In genomic region chrX:42057873-42058272, GRCm38 (mm10) we compare ENCODE assay signal across 20 mouse cellular contexts. TPM values are rescaled to one million over a fixed set of nuclear protein-coding genes. Genes with fewer than 3 reads are reported as not detected.
DNase-seq lines count a peak whose midpoint lies in the region; ATAC-seq and TF ChIP-seq lines count a peak whose summit lies in the region.
"Had no signal": no experiment of that assay in that cellular context is flagged by ENCODE, and none has a peak within 500 bp of the region (broad histone marks: within the 10 kb centered on the region; RNA-seq: fewer than 3 reads in every experiment).

No protein-coding gene starts in this region.

- no peak for DNase-seq in heart, adult 2 months
- no peak for DNase-seq in heart, postnatal 25 days (ENCODE audit: low spot score)
- DNase-seq in liver, postnatal 0 days, result no peak
- no peak for DNase-seq in liver
- DNase-seq in Muller cell, postnatal 12 days (ENCODE audit: inconsistent ontology term), result peak; percentile 12
- no peak for DNase-seq in frontal cortex, adult 2 months (ENCODE audit: extremely low spot score in 1 of 2, low spot score in 1 of 2)
- no peak for DNase-seq in embryo, embryonic 10.5 days (ENCODE audit: low spot score)
- DNase-seq: adrenal gland, postnatal 10 days; cerebellum, adult 9-10 months; gastrocnemius, postnatal 14 days; kidney, postnatal 14 days; spleen, adult 18-20 months; thymus, adult 18-20 months had no signal

- TF ChIP-seq CTCF in heart, adult 2 months (IDR thresholded peaks at IDR 0.05), result no peak
- no peak for TF ChIP-seq CTCF in liver, postnatal 0 days (IDR thresholded peaks at IDR 0.05; ENCODE audit: low read depth)

- no peaks in the 10 kb centered on the region for H3K9me3 ChIP-seq in liver, postnatal 0 days (ENCODE audit: low read length)
- H3K9me3 ChIP-seq: embryonic facial prominence, embryonic 13.5 days; hindbrain, embryonic 15.5 days; limb, embryonic 15.5 days; lung, embryonic 15.5 days; neural tube, embryonic 12.5 days had no signal

- no peaks in the 10 kb centered on the region for H3K79me2 ChIP-seq in heart, adult 2 months (replicated peaks; ENCODE audit: control insufficient read depth, insufficient read depth, low read length)
- H3K79me2 ChIP-seq in macrophage (ENCODE audit: inconsistent target), result no peaks in the 10 kb centered on the region

- intact Hi-C loops in heart, adult 2 months (cut with DNase I), result no loop called here
- intact Hi-C loops in heart, postnatal 25 days (cut with DNase I), result loop anchor here (2.0 kb wide), 1 partner anchor 91 kb away; the partner anchor contains the start of gene Stag2

- ATAC-seq in liver, postnatal 0 days, result no peak
- ATAC-seq: intestine, postnatal 0 days had no signal

- no peak overlapping the region for H3K4me3 ChIP-seq in heart, adult 2 months
- H3K4me3 ChIP-seq in liver, postnatal 0 days (ENCODE audit: low read depth, low read length), result no peak overlapping the region
- H3K4me3 ChIP-seq in macrophage (ENCODE audit: inconsistent target), result no peak overlapping the region
- H3K4me3 ChIP-seq: embryonic facial prominence, embryonic 13.5 days; hindbrain, embryonic 15.5 days; limb, embryonic 15.5 days; lung, embryonic 15.5 days; neural tube, embryonic 12.5 days had no signal

- TF ChIP-seq EP300 in heart, adult 2 months (IDR thresholded peaks at IDR 0.05; ENCODE audit: insufficient read depth, low read depth, low read length), result no peak
- no peak for TF ChIP-seq EP300 in liver, postnatal 0 days (IDR thresholded peaks at IDR 0.05; ENCODE audit: low read depth)

- no peak for TF ChIP-seq POLR2A in heart, adult 2 months (IDR thresholded peaks at IDR 0.05; ENCODE audit: insufficient read depth, low read depth, low read length)

- peak overlapping the region; percentile 58 for H3K27ac ChIP-seq in heart, adult 2 months
- peak overlapping the region; percentile 11; the same call in 1 of the 2 replicates for H3K27ac ChIP-seq in liver, postnatal 0 days (ENCODE audit: low read depth)
- H3K27ac ChIP-seq in macrophage, result peak overlapping the region; percentile 45
- H3K27ac ChIP-seq: embryonic facial prominence, embryonic 13.5 days; hindbrain, embryonic 15.5 days; limb, embryonic 15.5 days; lung, embryonic 15.5 days; neural tube, embryonic 12.5 days had no signal

- H3K4me1 ChIP-seq in heart, adult 2 months (ENCODE audit: control insufficient read depth, insufficient read depth, low read length), result no peaks in the 10 kb centered on the region; the same call in none of the 2 replicates
- 0 out of 2 replicates have a peak, but pooled peaks cover 4% of the 10 kb centered on the region for H3K4me1 ChIP-seq in liver, postnatal 0 days (ENCODE audit: insufficient read depth)
- H3K4me1 ChIP-seq: embryonic facial prominence, embryonic 13.5 days; hindbrain, embryonic 15.5 days; limb, embryonic 15.5 days; lung, embryonic 15.5 days; neural tube, embryonic 12.5 days had no signal

- no peaks in the 10 kb centered on the region for H3K36me3 ChIP-seq in heart, adult 2 months (ENCODE audit: control insufficient read depth, insufficient read depth, low read length)
- H3K36me3 ChIP-seq in liver, postnatal 0 days (replicated peaks; ENCODE audit: insufficient read depth, low read length), result no peaks in the 10 kb centered on the region
- no peaks in the 10 kb centered on the region for H3K36me3 ChIP-seq in macrophage (ENCODE audit: inconsistent target)
- H3K36me3 ChIP-seq: embryonic facial prominence, embryonic 13.5 days; hindbrain, embryonic 15.5 days; limb, embryonic 15.5 days; lung, embryonic 15.5 days; neural tube, embryonic 12.5 days had no signal

- no peaks in the 10 kb centered on the region for H3K27me3 ChIP-seq in heart, adult 2 months (ENCODE audit: control insufficient read depth, insufficient read depth, low read length)
- H3K27me3 ChIP-seq in liver, postnatal 0 days (ENCODE audit: insufficient read depth, low read length), result no peaks in the 10 kb centered on the region
- H3K27me3 ChIP-seq: embryonic facial prominence, embryonic 13.5 days; hindbrain, embryonic 15.5 days; limb, embryonic 15.5 days; lung, embryonic 15.5 days; neural tube, embryonic 12.5 days had no signal

- 59% methylated on average over 4 of the region's 4 CpGs for WGBS in heart, adult 2 months
- 68% methylated on average over 4 of the region's 4 CpGs for WGBS in liver, postnatal 0 days (ENCODE audit: insufficient replicate concordance)
- WGBS in macrophage (ENCODE audit: missing documents), result 71% methylated on average over 4 of the region's 4 CpGs

- H3K4me2 ChIP-seq in liver, postnatal 0 days (ENCODE audit: low read depth, low read length), result no peak overlapping the region
- H3K4me2 ChIP-seq: embryonic facial prominence, embryonic 13.5 days; hindbrain, embryonic 15.5 days; limb, embryonic 15.5 days; lung, embryonic 15.5 days; neural tube, embryonic 12.5 days had no signal

- H3K9ac ChIP-seq in heart, adult 2 months (ENCODE audit: low read depth, low read length), result no peak overlapping the region
- H3K9ac ChIP-seq in liver, postnatal 0 days (replicated peaks), result no peak overlapping the region
- H3K9ac ChIP-seq: embryonic facial prominence, embryonic 13.5 days; hindbrain, embryonic 15.5 days; limb, embryonic 15.5 days; lung, embryonic 15.5 days; neural tube, embryonic 12.5 days had no signal

RNA-seq across cellular contexts. Expression of gene Xiap, which starts 1.6 kb away (rescaled TPM):
- 10 to 100 TPM; 25.8 to 29.3 TPM for total RNA-seq in heart, adult 2 months (2021)
- polyA plus RNA-seq in heart, adult 2 months (2012; rRNA removed), result 6.3 and 14.8 TPM in 2 replicates
- 10 to 100 TPM; 32.8 to 35.5 TPM for total RNA-seq in heart, postnatal 25 days (2021)
- 8.9 and 9.5 TPM in 2 replicates for polyA plus RNA-seq in liver, postnatal 0 days (2015; fragmentation: Nextera tagmentation; extraction: Ambion mirVana)
- total RNA-seq in macrophage (2018; cell fraction: chromatin; rRNA removed), result 100 to 1,000 TPM; 101 to 244 (median 156) TPM
- 10 to 100 TPM; 39.4 to 64.8 (median 53.8) TPM for total RNA-seq in macrophage (2018; cell fraction: cytosol; rRNA removed)
- total RNA-seq in macrophage (2018; cell fraction: nucleus; rRNA removed), result 100 to 1,000 TPM; 105 to 262 (median 132) TPM
- polyA plus RNA-seq in macrophage (2018), result 34.2 to 43.8 TPM (median 34.9 TPM) in 3 replicates
- polyA plus RNA-seq in frontal cortex, adult 2 months (2012; rRNA removed), result 40.8 and 44.3 TPM in 2 replicates
